Mouse (Mus musculus): ENCODE measurements around the gene Mettl13. TPM values are rescaled to one million over a fixed set of nuclear protein-coding genes. Genes with fewer than 3 reads are reported as not detected.

Mettl13 gene
- total RNA-seq, 1 experiment from 2014 or later, result 18.9 TPM

Other genes starting within 250 kb of the Mettl13 start
- gene Dnm3, start 70.5 kb downstream of the Mettl13 start, total RNA-seq (2017), result 0.13 TPM in 1 of 2 replicates, not detected in the other
- 24.1 and 24.7 TPM in 2 replicates for gene Vamp4, start 22.0 kb upstream of the Mettl13 start, total RNA-seq (2017)
- gene Myoc, start 90.6 kb upstream of the Mettl13 start, total RNA-seq (2017), result not detected in 2 replicates
- not detected in 2 replicates for gene Myocos, start 109.7 kb upstream of the Mettl13 start, total RNA-seq (2017)
- gene Prrc2c, start 192.0 kb upstream of the Mettl13 start, total RNA-seq (2017), result 181 and 246 TPM in 2 replicates

Data from hematopoietic stem cell, adult 5-6 weeks (primary cell).